13 mouse cellular contexts compared by ENCODE assay signal in genomic region chr7:101313033-101313432, GRCm38 (mm10).
"Had no signal": no experiment of that assay in that cellular context is flagged by ENCODE, and none has a peak within 500 bp of the region (broad histone marks: within the 10 kb centered on the region; RNA-seq: fewer than 3 reads in every experiment).

No protein-coding gene starts in this region.

- H3K9me3 ChIP-seq: intestine, embryonic 15.5 days; limb, embryonic 10.5 days; limb, embryonic 13.5 days; liver, embryonic 13.5 days; midbrain, embryonic 13.5 days had no signal

- H3K9ac ChIP-seq: intestine, embryonic 15.5 days; liver, embryonic 13.5 days; lung, embryonic 14.5 days; midbrain, embryonic 13.5 days had no signal

- DNase-seq: layer of hippocampus, postnatal 36 days; liver; liver, embryonic 13.5 days; lung, embryonic 14.5 days; thymus, adult 18-20 months; thymus, postnatal 36 days had no signal

- ATAC-seq: hindbrain, embryonic 16.5 days; intestine, embryonic 15.5 days; lung, postnatal 0 days; midbrain, embryonic 13.5 days had no signal

- H3K27ac ChIP-seq: intestine, embryonic 15.5 days; limb, embryonic 10.5 days; limb, embryonic 13.5 days; liver, embryonic 13.5 days; macrophage; midbrain, embryonic 13.5 days had no signal

- H3K27me3 ChIP-seq: intestine, embryonic 15.5 days; limb, embryonic 13.5 days; liver, embryonic 13.5 days had no signal

- H3K4me3 ChIP-seq: intestine, embryonic 15.5 days; limb, embryonic 10.5 days; limb, embryonic 13.5 days; liver, embryonic 13.5 days; midbrain, embryonic 13.5 days had no signal

- H3K36me3 ChIP-seq: intestine, embryonic 15.5 days; limb, embryonic 10.5 days; limb, embryonic 13.5 days; liver, embryonic 13.5 days; midbrain, embryonic 13.5 days had no signal

- H3K4me2 ChIP-seq: intestine, embryonic 15.5 days; limb, embryonic 13.5 days; liver, embryonic 13.5 days; lung, embryonic 14.5 days; midbrain, embryonic 13.5 days had no signal
